Mouse (Mus musculus): ENCODE measurements around the gene 4430402I18Rik. TPM values are rescaled to one million over a fixed set of nuclear protein-coding genes. Genes with fewer than 3 reads are reported as not detected.

4430402I18Rik gene
- polyA plus RNA-seq, 1 experiment = 0.72 TPM

- no peak overlapping the region for H3K4me3 ChIP-seq (ENCODE audit: low read depth, low read length)
- no peak for TF ChIP-seq CTCF (IDR thresholded peaks at IDR 0.05; ENCODE audit: low read depth, low read length)
- no peak for TF ChIP-seq EP300 (IDR thresholded peaks at IDR 0.05; ENCODE audit: insufficient read depth, low read depth, low read length)
- H3K36me3 ChIP-seq (ENCODE audit: control insufficient read depth, insufficient read depth, low read length, poor library complexity, severe bottlenecking) = no peaks in the 10 kb centered on the region
- H3K9ac ChIP-seq (ENCODE audit: low read depth, poor library complexity, severe bottlenecking) = no peak overlapping the region
- no peaks in the 10 kb centered on the region for H3K9me3 ChIP-seq (replicated peaks; ENCODE audit: control insufficient read depth, insufficient read depth, low read length, poor library complexity, severe bottlenecking)
- no peaks in the 10 kb centered on the region; the same call in 1 of the 2 replicates for H3K27me3 ChIP-seq (ENCODE audit: control insufficient read depth, insufficient read depth, low read length, poor library complexity, severe bottlenecking)
- no peak overlapping the region for H3K27ac ChIP-seq (ENCODE audit: insufficient read depth, low read length)
- H3K4me1 ChIP-seq (ENCODE audit: control insufficient read depth, insufficient read depth, low read length) = no peaks in the 10 kb centered on the region
Observed at GRCm38 (mm10) chr19:28891238-28891637, 76.4 kb downstream of the 4430402I18Rik start.

GRCm38 (mm10) chr19:28889251-28889650 lies 78.3 kb downstream of the 4430402I18Rik start:
- no peaks in the 10 kb centered on the region for H3K36me3 ChIP-seq (ENCODE audit: control insufficient read depth, insufficient read depth, low read length, poor library complexity, severe bottlenecking)
- TF ChIP-seq EP300 (IDR thresholded peaks at IDR 0.05; ENCODE audit: insufficient read depth, low read depth, low read length) (no peak), POLR2A (IDR thresholded peaks at IDR 0.05; ENCODE audit: insufficient read depth, low read length) (no peak), CTCF (IDR thresholded peaks at IDR 0.05; ENCODE audit: low read depth, low read length) (no peak)

GRCm38 (mm10) chr19:28888496-28888895 lies 79.1 kb downstream of the 4430402I18Rik start:
- no peak overlapping the region for H3K27ac ChIP-seq (ENCODE audit: insufficient read depth, low read length)
- no peak overlapping the region for H3K4me3 ChIP-seq (ENCODE audit: low read depth, low read length)
- no peaks in the 10 kb centered on the region for H3K9me3 ChIP-seq (replicated peaks; ENCODE audit: control insufficient read depth, insufficient read depth, low read length, poor library complexity, severe bottlenecking)
- no peaks in the 10 kb centered on the region for H3K36me3 ChIP-seq (ENCODE audit: control insufficient read depth, insufficient read depth, low read length, poor library complexity, severe bottlenecking)
- TF ChIP-seq EP300 (IDR thresholded peaks at IDR 0.05; ENCODE audit: insufficient read depth, low read depth, low read length) = no peak
- TF ChIP-seq CTCF (IDR thresholded peaks at IDR 0.05; ENCODE audit: low read depth, low read length) = no peak
- no peak for TF ChIP-seq POLR2A (IDR thresholded peaks at IDR 0.05; ENCODE audit: insufficient read depth, low read length)
- H3K9ac ChIP-seq (ENCODE audit: low read depth, poor library complexity, severe bottlenecking) = no peak overlapping the region
- H3K4me1 ChIP-seq (ENCODE audit: control insufficient read depth, insufficient read depth, low read length) = no peaks in the 10 kb centered on the region
- peaks cover 2% of the 10 kb centered on the region for H3K27me3 ChIP-seq (ENCODE audit: control insufficient read depth, insufficient read depth, low read length, poor library complexity, severe bottlenecking)

More at GRCm38 (mm10) chr19:28889251-28889650, 78.3 kb downstream of the 4430402I18Rik start:
- H3K9me3 ChIP-seq (replicated peaks; ENCODE audit: control insufficient read depth, insufficient read depth, low read length, poor library complexity, severe bottlenecking) = no peaks in the 10 kb centered on the region
- H3K27me3 ChIP-seq (ENCODE audit: control insufficient read depth, insufficient read depth, low read length, poor library complexity, severe bottlenecking) = peaks cover 2% of the 10 kb centered on the region
- H3K4me3 ChIP-seq (ENCODE audit: low read depth, low read length) = no peak overlapping the region
- H3K4me1 ChIP-seq (ENCODE audit: control insufficient read depth, insufficient read depth, low read length) = no peaks in the 10 kb centered on the region
- H3K27ac ChIP-seq (ENCODE audit: insufficient read depth, low read length) = no peak overlapping the region
- no peak overlapping the region for H3K9ac ChIP-seq (ENCODE audit: low read depth, poor library complexity, severe bottlenecking)

- Histone ChIP-seq H3K9me3 (replicated peaks; ENCODE audit: control insufficient read depth, insufficient read depth, low read length, poor library complexity, severe bottlenecking) (no peaks in the 10 kb centered on the region), H3K4me3 (ENCODE audit: low read depth, low read length) (no peak overlapping the region), H3K36me3 (ENCODE audit: control insufficient read depth, insufficient read depth, low read length, poor library complexity, severe bottlenecking) (no peaks in the 10 kb centered on the region), H3K27me3 (ENCODE audit: control insufficient read depth, insufficient read depth, low read length, poor library complexity, severe bottlenecking) (peaks cover 2% of the 10 kb centered on the region; the same call in 1 of the 2 replicates), H3K27ac (ENCODE audit: insufficient read depth, low read length) (no peak overlapping the region), H3K9ac (ENCODE audit: low read depth, poor library complexity, severe bottlenecking) (no peak overlapping the region), H3K4me1 (ENCODE audit: control insufficient read depth, insufficient read depth, low read length) (no peaks in the 10 kb centered on the region)
- TF ChIP-seq CTCF (IDR thresholded peaks at IDR 0.05; ENCODE audit: low read depth, low read length) (peak; percentile 79), POLR2A (IDR thresholded peaks at IDR 0.05; ENCODE audit: insufficient read depth, low read length) (no peak)
Observed at GRCm38 (mm10) chr19:28883126-28883525, 84.5 kb downstream of the 4430402I18Rik start.

GRCm38 (mm10) chr19:28879476-28879875 lies 88.1 kb downstream of the 4430402I18Rik start:
- no peaks in the 10 kb centered on the region for H3K9me3 ChIP-seq (replicated peaks; ENCODE audit: control insufficient read depth, insufficient read depth, low read length, poor library complexity, severe bottlenecking)
- H3K4me3 ChIP-seq (ENCODE audit: low read depth, low read length) = no peak overlapping the region
- H3K4me1 ChIP-seq (ENCODE audit: control insufficient read depth, insufficient read depth, low read length) = no peaks in the 10 kb centered on the region
- H3K9ac ChIP-seq (ENCODE audit: low read depth, poor library complexity, severe bottlenecking) = no peak overlapping the region
- no peaks in the 10 kb centered on the region for H3K27me3 ChIP-seq (ENCODE audit: control insufficient read depth, insufficient read depth, low read length, poor library complexity, severe bottlenecking)
- H3K27ac ChIP-seq (ENCODE audit: insufficient read depth, low read length) = no peak overlapping the region
- TF ChIP-seq POLR2A (IDR thresholded peaks at IDR 0.05; ENCODE audit: insufficient read depth, low read length) (no peak), EP300 (IDR thresholded peaks at IDR 0.05; ENCODE audit: insufficient read depth, low read depth, low read length) (no peak), CTCF (IDR thresholded peaks at IDR 0.05; ENCODE audit: low read depth, low read length) (no peak)
- no peaks in the 10 kb centered on the region for H3K36me3 ChIP-seq (ENCODE audit: control insufficient read depth, insufficient read depth, low read length, poor library complexity, severe bottlenecking)

GRCm38 (mm10) chr19:28870351-28870750 lies 97.2 kb downstream of the 4430402I18Rik start:
- Histone ChIP-seq H3K27ac (ENCODE audit: insufficient read depth, low read length) (no peak overlapping the region), H3K9me3 (replicated peaks; ENCODE audit: control insufficient read depth, insufficient read depth, low read length, poor library complexity, severe bottlenecking) (no peaks in the 10 kb centered on the region), H3K27me3 (ENCODE audit: control insufficient read depth, insufficient read depth, low read length, poor library complexity, severe bottlenecking) (no peaks in the 10 kb centered on the region), H3K4me1 (ENCODE audit: control insufficient read depth, insufficient read depth, low read length) (peaks cover 3% of the 10 kb centered on the region), H3K4me3 (ENCODE audit: low read depth, low read length) (no peak overlapping the region), H3K9ac (ENCODE audit: low read depth, poor library complexity, severe bottlenecking) (no peak overlapping the region), H3K36me3 (ENCODE audit: control insufficient read depth, insufficient read depth, low read length, poor library complexity, severe bottlenecking) (no peaks in the 10 kb centered on the region)
- TF ChIP-seq EP300 (IDR thresholded peaks at IDR 0.05; ENCODE audit: insufficient read depth, low read depth, low read length) (no peak), CTCF (IDR thresholded peaks at IDR 0.05; ENCODE audit: low read depth, low read length) (no peak), POLR2A (IDR thresholded peaks at IDR 0.05; ENCODE audit: insufficient read depth, low read length) (no peak)

All from ES-Bruce4 (cell line).